Mouse (Mus musculus) CH12.LX (cell line): Measurements from ENCODE around the gene Kirrel3. TPM values are rescaled to one million over a fixed set of nuclear protein-coding genes. Genes with fewer than 3 reads are reported as not detected.

Experiments used
- DNase-seq: peaks from one replicate; pipeline ENCODE4 v3.0.0-alpha.2; 2013; ENCODE audit errors: extremely low read depth
- H3K27ac ChIP-seq: 2 replicates; pipeline ENCODE4 v1.5.1; 2012; ENCODE audit warnings: low read depth, mild to moderate bottlenecking, control low read depth, moderate library complexity; ENCODE audit not compliant: insufficient read depth
- H3K27me3 ChIP-seq: replicated peaks from 2 replicates; pipeline ENCODE3; 2012; ENCODE audit warnings: inconsistent platforms
- H3K36me3 ChIP-seq, 2 experiments: replicated peaks in 1 of 2; 2 replicates each; pipeline versions ENCODE3 to v1.6.1; 2012; ENCODE audit warnings: inconsistent platforms in 1 of 2, low read length in 1 of 2, mild to moderate bottlenecking in 1 of 2, mixed read lengths in 1 of 2, moderate library complexity in 1 of 2; ENCODE audit not compliant: control insufficient read depth in 1 of 2, insufficient read depth in 1 of 2
- H3K4me1 ChIP-seq, 2 experiments: 2 replicates each; pipeline ENCODE4 v1.6.1; 2012; ENCODE audit warnings: inconsistent platforms in 1 of 2, moderate library complexity in 1 of 2; ENCODE audit not compliant: insufficient read depth in 2 of 2, control insufficient read depth in 1 of 2
- H3K4me2 ChIP-seq: 2 replicates; pipeline ENCODE4 v1.6.1; 2012; ENCODE audit warnings: low read depth, mild to moderate bottlenecking, control low read depth; ENCODE audit not compliant: poor library complexity, insufficient read depth, severe bottlenecking
- H3K4me3 ChIP-seq, 3 experiments: fragments of 150-350 bp in 1 of 3; sonication (generic) in 1 of 3; replicated peaks in 1 of 3; 2 replicates each; pipeline versions ENCODE3 to v1.5.1; 2011 to 2012; ENCODE audit warnings: low read depth in 2 of 3, low read length in 2 of 3, mild to moderate bottlenecking in 2 of 3, moderate library complexity in 2 of 3, control low read depth in 1 of 3, improper control_type of control experiment in 1 of 3, inconsistent platforms in 1 of 3, mixed read lengths in 1 of 3; ENCODE audit not compliant: poor library complexity in 1 of 3
- H3K79me2 ChIP-seq: replicated peaks from 2 replicates; pipeline ENCODE4 v1.6.1; 2012; ENCODE audit warnings: mild to moderate bottlenecking, moderate library complexity; ENCODE audit not compliant: control insufficient read depth, poor library complexity, insufficient read depth, severe bottlenecking; ENCODE audit errors: extremely low read depth
- H3K9ac ChIP-seq: 2 replicates; pipeline ENCODE4 v1.6.1; 2012; ENCODE audit warnings: low read depth, mild to moderate bottlenecking, control low read depth, moderate library complexity; ENCODE audit not compliant: insufficient read depth
- H3K9me3 ChIP-seq: replicated peaks from 2 replicates; pipeline ENCODE3; 2012; ENCODE audit warnings: low read length, inconsistent platforms, mixed read lengths
- CTCF ChIP-seq, 2 experiments: IDR thresholded peaks in 1 of 2; conservative IDR thresholded peaks in 1 of 2; 2 replicates each; pipeline ENCODE4 v1.5.1; 2011 to 2012; ENCODE audit warnings: low read depth in 2 of 2, low read length in 2 of 2, improper control_type of control experiment in 1 of 2, inconsistent platforms in 1 of 2, mild to moderate bottlenecking in 1 of 2, moderate library complexity in 1 of 2
- EP300 ChIP-seq: IDR thresholded peaks from 2 replicates; pipeline ENCODE4 v1.6.1; 2011; ENCODE audit warnings: low read length, improper control_type of control experiment
- ETS1 ChIP-seq: conservative IDR thresholded peaks from 2 replicates; pipeline ENCODE4 v1.6.1; 2012; ENCODE audit warnings: low read depth, mild to moderate bottlenecking, inconsistent platforms, low read length, improper control_type of control experiment, moderate library complexity
- GABPA ChIP-seq: IDR thresholded peaks from 2 replicates; pipeline ENCODE4 v1.6.1; 2012; ENCODE audit warnings: low read depth, low read length, improper control_type of control experiment, inconsistent platforms; ENCODE audit not compliant: insufficient replicate concordance
- IRF4 ChIP-seq: IDR thresholded peaks from 2 replicates; pipeline ENCODE4 v1.6.1; 2014; ENCODE audit warnings: low read depth, mild to moderate bottlenecking, inconsistent platforms, low read length, improper control_type of control experiment
- MAX ChIP-seq: IDR thresholded peaks from 2 replicates; pipeline ENCODE4 v1.6.1; 2011; ENCODE audit warnings: low read length, improper control_type of control experiment
- MAZ ChIP-seq: IDR thresholded peaks from 2 replicates; pipeline ENCODE4 v1.6.1; 2012; ENCODE audit warnings: low read depth, mild to moderate bottlenecking, inconsistent platforms, low read length, improper control_type of control experiment, moderate library complexity
- PAX5 ChIP-seq: IDR thresholded peaks from 2 replicates; pipeline ENCODE4 v1.6.1; 2012; ENCODE audit warnings: low read length, inconsistent platforms, mixed read lengths
- RCOR1 ChIP-seq: conservative IDR thresholded peaks from 2 replicates; pipeline ENCODE4 v1.6.1; 2012; ENCODE audit warnings: low read depth, mild to moderate bottlenecking, inconsistent platforms, low read length, improper control_type of control experiment
- SIN3A ChIP-seq: IDR thresholded peaks from 2 replicates; pipeline ENCODE4 v1.6.1; 2012; ENCODE audit warnings: low read length, improper control_type of control experiment, inconsistent platforms
- TBP ChIP-seq: conservative IDR thresholded peaks from 2 replicates; pipeline ENCODE4 v1.6.1; 2011; ENCODE audit warnings: low read depth, low read length, improper control_type of control experiment
- dilution Hi-C: fragments of 300-500 bp; cut with MboI; formaldehyde crosslinking; loops from 2 replicates; pipeline ENCODE4 v1.14.3; 2020; ENCODE audit warnings: low sequenced_read_pairs; ENCODE audit not compliant: extremely low pct_unique_long_range_greater_than_20kb, extremely low pct_ligation_motif_present
- in situ Hi-C: fragments of 300-500 bp; cut with MboI; formaldehyde crosslinking; loops from 3 replicates; pipeline ENCODE4 v1.14.3; 2019; ENCODE audit warnings: low sequenced_read_pairs, low pct_ligation_motif_present, low pct_unique_long_range_greater_than_20kb, mixed read lengths
- polyA plus RNA-seq: library from polyadenylated mRNA; unstranded; fragments of >175 nt; gene quantifications from 2 replicates; pipeline ENCODE4 v1.2.1, GENCODE M21; 2012; ENCODE audit warnings: low read depth; ENCODE audit not compliant: insufficient read length
- total RNA-seq, 2 experiments: library from RNA; depleted of rRNA; stranded (reverse); fragments of 300-350 nt in 1 of 2; fragments of >200 nt in 1 of 2; gene quantifications; 2 replicates each; pipeline ENCODE4 v1.2.3; 2012 to 2014

Gene Kirrel3
- total and polyA plus RNA-seq, 3 experiments = not detected

DNA sequence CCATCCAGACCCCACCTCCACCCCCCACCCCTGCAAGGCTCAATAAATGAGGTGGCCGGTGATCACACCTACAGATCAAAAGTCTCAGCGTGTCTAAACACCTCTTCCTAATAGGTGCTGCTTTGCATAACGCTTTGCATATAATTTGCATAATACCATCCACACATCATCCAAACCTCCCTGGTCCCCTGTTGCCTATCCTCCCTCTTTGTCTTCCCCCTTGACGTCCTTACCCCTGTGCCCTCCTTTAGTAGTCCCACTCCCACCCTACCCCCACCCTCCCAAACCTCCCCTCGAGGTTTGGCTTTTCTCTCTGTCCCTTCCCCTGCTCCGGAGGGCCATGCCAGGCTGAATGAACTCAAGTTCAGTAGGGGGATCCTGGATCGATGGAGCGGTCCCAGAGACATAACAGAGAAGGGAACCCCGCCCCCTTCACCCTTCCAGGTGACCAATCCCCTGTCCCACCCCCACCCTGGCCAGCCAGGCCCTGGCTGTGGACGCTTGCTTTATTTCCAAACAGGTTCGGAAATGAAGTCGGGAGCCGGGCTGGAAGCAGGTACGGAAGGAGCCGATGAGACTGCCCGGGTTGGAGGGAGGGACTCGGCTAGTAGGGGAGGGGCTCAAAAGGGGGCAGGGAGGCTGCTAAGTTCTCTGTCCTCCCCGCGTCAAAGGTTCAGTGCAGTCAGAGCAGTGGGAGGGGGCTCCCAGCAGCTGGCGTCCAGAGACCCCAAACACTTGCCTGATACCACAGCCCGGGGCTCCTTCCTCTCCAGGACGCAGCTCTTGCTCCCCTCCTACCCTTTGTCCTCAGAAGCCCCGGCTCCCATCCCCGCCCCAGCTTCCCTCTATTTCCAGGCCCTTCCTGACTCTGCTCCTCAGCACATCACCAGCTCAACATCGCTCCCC, 539.1 kb downstream of the Kirrel3 start:
- H3K79me2 ChIP-seq = no peaks in the 10 kb centered on the region
- no peak overlapping the region for H3K4me3 ChIP-seq
- no peak overlapping the region for H3K27ac ChIP-seq
- peaks cover 0 to 23% of the 10 kb centered on the region in 2 experiments; a peak in 2 of 4 replicates for H3K4me1 ChIP-seq
- in situ Hi-C loops (loop anchor here (25.0 kb wide), 2 partner anchors 512 to 538 kb away; partner anchors contain the start of gene Kirrel3), dilution Hi-C loops (no loop called here)
- peak; percentile 12 for DNase-seq
- H3K9ac ChIP-seq = no peak overlapping the region
- no peaks in the 10 kb centered on the region for H3K36me3 ChIP-seq
- H3K9me3 ChIP-seq = peaks cover 4% of the 10 kb centered on the region
- TF ChIP-seq MAX = no peak
- no peak for TF ChIP-seq GABPA
- no peak for TF ChIP-seq IRF4
- TF ChIP-seq, all 38 proteins: peak for 0
- Histone ChIP-seq H3K4me2 (no peak overlapping the region), H3K27me3 (no peaks in the 10 kb centered on the region)

- no peak for TF ChIP-seq TBP
- TF ChIP-seq ETS1 = no peak
- TF ChIP-seq RCOR1 = no peak
- TF ChIP-seq CTCF (conservative IDR thresholded peaks at IDR 0.05 in 1 of 2, IDR thresholded peaks at IDR 0.05 in 1 of 2; ENCODE audit: low read depth in 2 of 2, low read length in 2 of 2) = no peak
- no peak for TF ChIP-seq PAX5
- TF ChIP-seq EP300 = no peak
- Histone ChIP-seq H3K36me3 (no peaks in the 10 kb centered on the region), H3K27ac (no peak overlapping the region), H3K4me3 (no peak overlapping the region), H3K9ac (no peak overlapping the region), H3K79me2 (no peaks in the 10 kb centered on the region), H3K4me2 (no peak overlapping the region), H3K9me3 (peaks cover 1% of the 10 kb centered on the region), H3K27me3 (no peaks in the 10 kb centered on the region), H3K4me1 (peaks cover 0 to 23% of the 10 kb centered on the region in 2 experiments; a peak in 2 of 4 replicates)
- in situ Hi-C loops (loop anchor here (25.0 kb wide), 1 partner anchor 511 kb away; no protein-coding TSS in a partner anchor), dilution Hi-C loops (no loop called here)
- DNase-seq = no peak
Observed at GRCm38 (mm10) chr9:35026311-35026710, 540.6 kb downstream of the Kirrel3 start.

DNA sequence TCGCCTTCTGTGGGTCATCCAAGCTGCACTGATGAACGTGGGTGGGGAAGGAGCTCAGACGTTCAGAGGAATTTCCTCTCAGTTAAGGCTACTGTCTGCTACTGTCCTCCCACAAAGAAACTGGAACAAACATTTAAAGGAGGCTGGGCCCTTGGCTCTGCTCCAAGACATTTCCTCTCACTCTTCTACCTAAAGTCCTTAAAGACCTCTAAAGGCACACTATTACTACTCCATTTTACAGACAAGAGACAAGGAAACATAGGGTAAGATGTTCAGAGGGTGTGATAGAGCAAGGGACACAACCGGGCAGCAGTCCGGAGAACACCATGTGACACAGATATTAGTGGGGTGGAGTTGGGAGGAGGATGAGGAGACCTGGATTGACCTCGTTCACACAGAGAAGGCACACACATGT, 541.2 kb downstream of the Kirrel3 start:
- no peak for DNase-seq
- TF ChIP-seq SIN3A (no peak), IRF4 (no peak), MAZ (no peak)
- no peaks in the 10 kb centered on the region for H3K9me3 ChIP-seq
- H3K79me2 ChIP-seq = no peaks in the 10 kb centered on the region
- dilution Hi-C loops (no loop called here), in situ Hi-C loops (loop anchor here (25.0 kb wide), 1 partner anchor 510 kb away; no protein-coding TSS in a partner anchor)
- H3K36me3 ChIP-seq = no peaks in the 10 kb centered on the region
- no peaks in the 10 kb centered on the region for H3K27me3 ChIP-seq
- H3K9ac ChIP-seq = no peak overlapping the region
- no peak overlapping the region for H3K4me3 ChIP-seq
- H3K4me1 ChIP-seq = peaks cover 0 to 23% of the 10 kb centered on the region in 2 experiments; a peak in 2 of 4 replicates
- H3K27ac ChIP-seq = no peak overlapping the region
- H3K4me2 ChIP-seq = no peak overlapping the region
